Mouse (Mus musculus): ENCODE results near the gene Wdr18. TPM values are rescaled to one million over a fixed set of nuclear protein-coding genes. Genes with fewer than 3 reads are reported as not detected.

Gene Wdr18
- 118 and 120 TPM in 2 replicates for polyA plus RNA-seq (2016; fragmentation: Nextera tagmentation; extraction: Ambion mirVana)

GRCm38 (mm10) chr10:79959847-79960601 lies at the start of gene Wdr18:
Gene Wdr18, plus strand, starts transcription at chr10:79960152.
- peak; percentile 92 for ATAC-seq (ENCODE audit: insufficient number of reproducible peaks, insufficient read depth, low FRiP score, low TSS enrichment)
- Histone ChIP-seq H3K36me3 (peaks cover 35% of the 10 kb centered on the region), H3K4me3 (peak within 1 kb of the TSS; percentile 93), H3K4me1 (peaks cover 16% of the 10 kb centered on the region), H3K9ac (peak within 1 kb of the TSS; percentile 84), H3K27me3 (no peaks in the 10 kb centered on the region), H3K9me3 (no peaks in the 10 kb centered on the region), H3K4me2 (replicated peaks) (peak within 1 kb of the TSS; percentile 80), H3K27ac (peak within 1 kb of the TSS; percentile 57; the same call in 1 of the 2 replicates)
- WGBS: under 1% methylated on average over 61 of the region's 61 CpGs

- ATAC-seq (ENCODE audit: insufficient number of reproducible peaks, insufficient read depth, low FRiP score, low TSS enrichment): no peak
- 89% methylated on average over 4 of the region's 4 CpGs for WGBS
- H3K27ac ChIP-seq: peak within 1 kb of the TSS; percentile 73; the same call in 1 of the 2 replicates
- H3K4me1 ChIP-seq: peaks cover 23% of the 10 kb centered on the region
- H3K36me3 ChIP-seq: peaks cover 39% of the 10 kb centered on the region
- no peak within 1 kb of the TSS for H3K4me2 ChIP-seq (replicated peaks)
- H3K4me3 ChIP-seq: no peak within 1 kb of the TSS
- peak within 1 kb of the TSS; percentile 10; the same call in 1 of the 2 replicates for H3K9ac ChIP-seq
- H3K27me3 ChIP-seq: no peaks in the 10 kb centered on the region
- H3K9me3 ChIP-seq: no peaks in the 10 kb centered on the region
Measured at GRCm38 (mm10) chr10:79910556-79910955, 49.4 kb upstream of the Wdr18 start, which contains the start of gene Gm26602. Gene Gm26602, plus strand, starts transcription at chr10:79910856.

- peaks cover 25% of the 10 kb centered on the region for H3K36me3 ChIP-seq
- ATAC-seq (ENCODE audit: insufficient number of reproducible peaks, insufficient read depth, low FRiP score, low TSS enrichment): no peak
- no peak overlapping the region for H3K4me3 ChIP-seq
- H3K27me3 ChIP-seq: peaks cover 3% of the 10 kb centered on the region
- 61% methylated on average over 20 of the region's 20 CpGs for WGBS
- peaks cover 31% of the 10 kb centered on the region for H3K4me1 ChIP-seq
- no peak overlapping the region for H3K27ac ChIP-seq
- no peak overlapping the region for H3K9ac ChIP-seq
- H3K4me2 ChIP-seq (replicated peaks): no peak overlapping the region
- no peaks in the 10 kb centered on the region for H3K9me3 ChIP-seq
Measured at GRCm38 (mm10) chr10:79912412-79912811, 47.5 kb upstream of the Wdr18 start.

- Histone ChIP-seq H3K4me3 (no peak overlapping the region), H3K36me3 (peaks cover 25% of the 10 kb centered on the region), H3K4me2 (replicated peaks) (no peak overlapping the region), H3K9ac (peak overlapping the region; percentile 27; the same call in 1 of the 2 replicates), H3K27me3 (peaks cover 22% of the 10 kb centered on the region), H3K9me3 (no peaks in the 10 kb centered on the region), H3K4me1 (peaks cover 40% of the 10 kb centered on the region), H3K27ac (no peak overlapping the region)
- ATAC-seq (ENCODE audit: insufficient number of reproducible peaks, insufficient read depth, low FRiP score, low TSS enrichment): no peak
- 73% methylated on average over 10 of the region's 11 CpGs for WGBS
Measured at GRCm38 (mm10) chr10:79914131-79914947, 45.6 kb upstream of the Wdr18 start.

- Histone ChIP-seq H3K4me2 (replicated peaks) (0 out of 2 replicates have a peak overlapping the region, but pooled peaks have one; percentile 18), H3K36me3 (peaks cover 25% of the 10 kb centered on the region), H3K9ac (peak overlapping the region; percentile 27; the same call in 1 of the 2 replicates), H3K27me3 (peaks cover 30% of the 10 kb centered on the region), H3K9me3 (no peaks in the 10 kb centered on the region), H3K4me1 (peaks cover 41% of the 10 kb centered on the region), H3K4me3 (no peak overlapping the region), H3K27ac (no peak overlapping the region)
- 77% methylated on average over 7 of the region's 7 CpGs for WGBS
- no peak for ATAC-seq (ENCODE audit: insufficient number of reproducible peaks, insufficient read depth, low FRiP score, low TSS enrichment)
Measured at GRCm38 (mm10) chr10:79914948-79915596, 44.9 kb upstream of the Wdr18 start.

GRCm38 (mm10) chr10:79916081-79916480 lies 43.9 kb upstream of the Wdr18 start:
- Histone ChIP-seq H3K36me3 (peaks cover 17% of the 10 kb centered on the region), H3K9ac (peak overlapping the region; percentile 95), H3K9me3 (no peaks in the 10 kb centered on the region), H3K27me3 (peaks cover 40% of the 10 kb centered on the region), H3K27ac (peak overlapping the region; percentile 67; the same call in 1 of the 2 replicates), H3K4me3 (peak overlapping the region; percentile 77), H3K4me2 (replicated peaks) (peak overlapping the region; percentile 90), H3K4me1 (peaks cover 51% of the 10 kb centered on the region)
- 8% methylated on average over 8 of the region's 8 CpGs for WGBS
- no peak for ATAC-seq (ENCODE audit: insufficient number of reproducible peaks, insufficient read depth, low FRiP score, low TSS enrichment)

GRCm38 (mm10) chr10:79916808-79917531 lies 43.0 kb upstream of the Wdr18 start, which contains the start of gene Kiss1r:
Gene Kiss1r, plus strand, starts transcription at chr10:79916971.
- Histone ChIP-seq H3K27me3 (peaks cover 49% of the 10 kb centered on the region), H3K27ac (peak within 1 kb of the TSS; percentile 67), H3K9ac (peak within 1 kb of the TSS; percentile 95), H3K36me3 (peaks cover 8% of the 10 kb centered on the region), H3K4me3 (peak within 1 kb of the TSS; percentile 77), H3K9me3 (no peaks in the 10 kb centered on the region), H3K4me1 (peaks cover 58% of the 10 kb centered on the region), H3K4me2 (replicated peaks) (peak within 1 kb of the TSS; percentile 90)
- WGBS: 2% methylated on average over 42 of the region's 42 CpGs
- peak; percentile 79 for ATAC-seq (ENCODE audit: insufficient number of reproducible peaks, insufficient read depth, low FRiP score, low TSS enrichment)

- 65% methylated on average over 5 of the region's 5 CpGs for WGBS
- Histone ChIP-seq H3K4me2 (replicated peaks) (peak overlapping the region; percentile 90; the same call in 1 of the 2 replicates), H3K27ac (no peak overlapping the region), H3K9me3 (no peaks in the 10 kb centered on the region), H3K36me3 (peaks cover 2% of the 10 kb centered on the region; the same call in 1 of the 2 replicates), H3K4me1 (peaks cover 58% of the 10 kb centered on the region), H3K4me3 (peak overlapping the region; percentile 77), H3K9ac (no peak overlapping the region), H3K27me3 (peaks cover 55% of the 10 kb centered on the region)
- ATAC-seq (ENCODE audit: insufficient number of reproducible peaks, insufficient read depth, low FRiP score, low TSS enrichment): no peak
Measured at GRCm38 (mm10) chr10:79917532-79918100, 42.3 kb upstream of the Wdr18 start.

GRCm38 (mm10) chr10:79918231-79919078 lies 41.5 kb upstream of the Wdr18 start:
- no peak overlapping the region for H3K27ac ChIP-seq
- peaks cover 58% of the 10 kb centered on the region for H3K4me1 ChIP-seq
- peaks cover 64% of the 10 kb centered on the region for H3K27me3 ChIP-seq
- H3K9me3 ChIP-seq: no peaks in the 10 kb centered on the region
- ATAC-seq (ENCODE audit: insufficient number of reproducible peaks, insufficient read depth, low FRiP score, low TSS enrichment): no peak
- H3K4me2 ChIP-seq (replicated peaks): peak overlapping the region; percentile 35
- 7% methylated on average over 35 of the region's 35 CpGs for WGBS
- H3K9ac ChIP-seq: 0 out of 2 replicates have a peak overlapping the region, but pooled peaks have one; percentile 11
- H3K36me3 ChIP-seq: no peaks in the 10 kb centered on the region
- H3K4me3 ChIP-seq: peak overlapping the region; percentile 11
